Mouse (Mus musculus) lung, embryonic 16.5 days (tissue): Measurements from ENCODE around the gene Neurl1b. TPM values are rescaled to one million over a fixed set of nuclear protein-coding genes. Genes with fewer than 3 reads are reported as not detected.

Experiments
- ATAC-seq: fragments of 200-750 bp; cut with Nextera tagmentation; 2 replicates; pipeline ENCODE4 v1.8.0; 2017; ENCODE audit warnings: low read depth, mild to moderate bottlenecking, moderate library complexity
- H3K27ac ChIP-seq: fragments of 300-500 bp; sonication (generic); 2 replicates; pipeline ENCODE4 v1.5.1; 2014; ENCODE audit warnings: mild to moderate bottlenecking, control low read depth, low read length
- H3K27me3 ChIP-seq: fragments of 300-500 bp; sonication (generic); 2 replicates; pipeline ENCODE4 v1.6.1; 2014; ENCODE audit warnings: low read depth, low read length, mixed read lengths; ENCODE audit not compliant: control insufficient read depth, insufficient read depth
- H3K36me3 ChIP-seq: fragments of 300-500 bp; sonication (generic); 2 replicates; pipeline ENCODE4 v1.6.1; 2014; ENCODE audit warnings: low read length; ENCODE audit not compliant: control insufficient read depth, insufficient read depth
- H3K4me1 ChIP-seq: fragments of 300-500 bp; sonication (generic); replicated peaks from 2 replicates; pipeline ENCODE4 v1.6.1; 2014; ENCODE audit warnings: low read length, mixed read lengths; ENCODE audit not compliant: control insufficient read depth, insufficient read depth
- H3K4me2 ChIP-seq: fragments of 300-500 bp; sonication (generic); 2 replicates; pipeline ENCODE4 v1.6.1; 2014; ENCODE audit warnings: low read depth, low read length, control low read depth
- H3K4me3 ChIP-seq: fragments of 300-500 bp; sonication (generic); 2 replicates; pipeline ENCODE4 v1.5.1; 2014; ENCODE audit warnings: mild to moderate bottlenecking, low read length, control low read depth
- H3K9ac ChIP-seq: fragments of 300-500 bp; sonication (generic); 2 replicates; pipeline ENCODE4 v1.6.1; 2014; ENCODE audit warnings: low read length, control low read depth
- H3K9me3 ChIP-seq: fragments of 300-500 bp; sonication (generic); 2 replicates; pipeline ENCODE4 v1.6.1; 2016; ENCODE audit warnings: low read length; ENCODE audit not compliant: control insufficient read depth
- WGBS: fragments of 180-500 bp; shearing (Covaris S2); extraction: QIAGEN DNeasy Blood & Tissue Kit; methylation state at CpG from one replicate; pipeline ENCODE4 v1.1.7; 2014; 5-methylcytosine and 5-hydroxymethylcytosine counted together
- polyA plus RNA-seq: library from polyadenylated mRNA; unstranded; fragments of >200 nt; fragmentation: Nextera tagmentation; extraction: Ambion mirVana; gene quantifications from 2 replicates; pipeline ENCODE4 v1.2.1, GENCODE M21; 2015

Gene Neurl1b
- polyA plus RNA-seq, 1 experiment from 2014 or later, result 1.8 TPM

- Histone ChIP-seq H3K36me3 (no peaks in the 10 kb centered on the region), H3K4me2 (no peak overlapping the region), H3K4me3 (no peak overlapping the region), H3K9me3 (no peaks in the 10 kb centered on the region), H3K27ac (no peak overlapping the region), H3K27me3 (no peaks in the 10 kb centered on the region), H3K9ac (no peak overlapping the region), H3K4me1 (0 out of 2 replicates have a peak, but pooled peaks cover 7% of the 10 kb centered on the region)
- ATAC-seq, result no peak
- WGBS, result 70% methylated on average over 9 of the region's 9 CpGs
Measured at GRCm38 (mm10) chr17:26389241-26389640, 25.4 kb upstream of the Neurl1b start.

DNA sequence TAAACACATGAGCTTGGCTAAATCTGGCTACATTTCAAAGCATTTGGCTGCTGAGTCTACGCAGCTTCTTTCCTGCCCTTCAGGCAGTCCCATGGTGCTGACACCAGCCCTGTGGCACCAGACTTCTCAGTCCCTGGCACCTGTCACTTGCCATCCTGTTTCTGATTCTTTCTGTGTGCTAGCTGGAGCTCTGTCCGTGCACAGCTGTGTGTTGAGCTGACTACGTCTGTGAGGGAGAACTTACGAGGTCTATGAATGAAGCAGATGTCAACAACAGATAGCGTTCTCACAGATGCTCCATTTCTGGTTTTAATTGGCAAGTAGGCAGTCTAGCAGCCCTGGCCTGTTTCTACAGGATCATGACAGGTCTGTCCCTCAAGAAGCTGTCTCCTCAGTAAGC lies 24.0 kb upstream of the Neurl1b start:
- Histone ChIP-seq H3K4me2 (no peak overlapping the region), H3K36me3 (no peaks in the 10 kb centered on the region), H3K9ac (no peak overlapping the region), H3K27ac (no peak overlapping the region), H3K9me3 (no peaks in the 10 kb centered on the region), H3K27me3 (no peaks in the 10 kb centered on the region), H3K4me1 (0 out of 2 replicates have a peak, but pooled peaks cover 7% of the 10 kb centered on the region), H3K4me3 (no peak overlapping the region)
- WGBS, result 56% methylated on average over 5 of the region's 5 CpGs
- no peak for ATAC-seq

DNA sequence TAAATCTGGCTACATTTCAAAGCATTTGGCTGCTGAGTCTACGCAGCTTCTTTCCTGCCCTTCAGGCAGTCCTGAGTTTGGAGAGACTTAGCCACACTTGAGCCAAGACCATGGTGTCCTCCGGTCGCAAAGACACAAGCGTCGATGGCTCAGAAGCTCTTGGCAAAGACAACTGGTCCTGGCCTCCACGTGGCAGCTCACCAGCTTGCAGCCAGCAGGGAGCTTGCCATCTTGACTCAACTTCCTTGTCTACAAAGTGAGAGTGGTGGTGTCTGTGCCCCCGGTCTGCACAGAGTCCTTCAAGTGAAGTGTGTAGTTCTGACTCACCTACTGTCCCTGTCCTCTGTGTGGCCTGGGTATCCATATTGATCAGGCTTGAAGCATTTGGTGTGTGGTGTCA lies 22.3 kb upstream of the Neurl1b start:
- Histone ChIP-seq H3K27ac (no peak overlapping the region), H3K27me3 (no peaks in the 10 kb centered on the region), H3K9me3 (no peaks in the 10 kb centered on the region), H3K4me3 (no peak overlapping the region), H3K36me3 (no peaks in the 10 kb centered on the region), H3K4me2 (no peak overlapping the region), H3K4me1 (0 out of 2 replicates have a peak, but pooled peaks cover 6% of the 10 kb centered on the region), H3K9ac (no peak overlapping the region)
- ATAC-seq, result no peak
- 70% methylated on average over 7 of the region's 7 CpGs for WGBS

DNA sequence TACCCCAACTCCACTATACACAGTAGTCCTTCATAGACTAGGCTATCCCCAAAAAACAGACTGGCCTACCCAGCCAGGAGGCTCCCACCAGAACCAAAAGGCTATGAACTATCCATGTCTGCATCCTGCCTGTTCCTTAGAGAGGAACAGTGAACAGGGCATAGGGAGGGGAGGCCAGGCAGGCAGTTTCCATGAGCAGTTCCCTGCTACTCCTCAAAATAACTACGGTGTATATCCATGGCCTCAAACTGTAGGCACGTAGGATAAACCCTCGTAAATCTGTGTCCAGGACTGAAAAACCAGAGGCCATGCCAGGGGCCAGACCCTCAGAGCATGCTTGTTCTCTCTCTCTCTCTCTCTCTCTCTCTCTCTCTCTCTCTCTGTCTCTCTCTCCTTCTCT lies 17.9 kb upstream of the Neurl1b start:
- 52% methylated on average over 3 of the region's 3 CpGs for WGBS
- H3K4me1 ChIP-seq, result no peaks in the 10 kb centered on the region
- H3K4me2 ChIP-seq, result no peak overlapping the region
- H3K9ac ChIP-seq, result no peak overlapping the region
- H3K36me3 ChIP-seq, result no peaks in the 10 kb centered on the region
- no peaks in the 10 kb centered on the region for H3K9me3 ChIP-seq
- H3K27me3 ChIP-seq, result no peaks in the 10 kb centered on the region
- no peak for ATAC-seq
- H3K4me3 ChIP-seq, result no peak overlapping the region
- 0 out of 2 replicates have a peak overlapping the region, but pooled peaks have one; percentile 17 for H3K27ac ChIP-seq

DNA sequence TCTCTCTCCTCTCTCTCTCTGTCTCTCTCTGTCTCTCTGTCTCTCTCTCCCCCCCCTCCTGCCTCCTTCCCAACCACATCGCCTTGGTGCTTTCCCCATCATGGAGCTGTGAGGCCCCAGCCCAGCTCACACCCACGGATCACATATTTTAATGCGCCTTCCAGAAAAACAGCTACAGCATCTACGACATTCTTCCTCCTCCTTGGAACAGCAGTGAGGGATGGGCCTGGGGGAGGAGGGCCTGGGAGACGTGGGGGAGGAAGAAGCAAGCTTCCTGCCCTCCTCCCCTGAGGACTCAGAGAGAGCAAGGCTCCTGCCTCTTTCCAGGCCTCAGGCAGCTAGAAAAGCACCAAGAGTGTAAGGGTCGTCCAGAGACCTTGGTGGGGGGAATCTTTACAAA lies 17.3 kb upstream of the Neurl1b start:
- ATAC-seq, result peak; percentile 45; the same call in 1 of the 2 replicates
- Histone ChIP-seq H3K9ac (no peak overlapping the region), H3K4me3 (no peak overlapping the region), H3K4me1 (no peaks in the 10 kb centered on the region), H3K4me2 (no peak overlapping the region), H3K27ac (no peak overlapping the region), H3K27me3 (no peaks in the 10 kb centered on the region), H3K9me3 (no peaks in the 10 kb centered on the region), H3K36me3 (no peaks in the 10 kb centered on the region)
- 16% methylated on average over 6 of the region's 6 CpGs for WGBS

GRCm38 (mm10) chr17:26405340-26406100 lies 9.1 kb upstream of the Neurl1b start:
- Histone ChIP-seq H3K9ac (no peak overlapping the region), H3K36me3 (no peaks in the 10 kb centered on the region), H3K4me1 (no peaks in the 10 kb centered on the region), H3K4me3 (no peak overlapping the region), H3K27me3 (no peaks in the 10 kb centered on the region), H3K9me3 (no peaks in the 10 kb centered on the region), H3K4me2 (no peak overlapping the region), H3K27ac (no peak overlapping the region)
- WGBS, result 78% methylated on average over 10 of the region's 10 CpGs
- no peak for ATAC-seq

GRCm38 (mm10) chr17:26412967-26413366 lies 1.7 kb upstream of the Neurl1b start:
- Histone ChIP-seq H3K27me3 (no peaks in the 10 kb centered on the region), H3K4me3 (no peak overlapping the region), H3K4me1 (peaks cover 20% of the 10 kb centered on the region), H3K9me3 (no peaks in the 10 kb centered on the region), H3K36me3 (no peaks in the 10 kb centered on the region), H3K27ac (no peak overlapping the region), H3K9ac (no peak overlapping the region), H3K4me2 (no peak overlapping the region)
- WGBS, result 72% methylated on average over 5 of the region's 5 CpGs
- no peak for ATAC-seq

- peaks cover 28% of the 10 kb centered on the region for H3K4me1 ChIP-seq
- H3K36me3 ChIP-seq, result no peaks in the 10 kb centered on the region
- H3K4me2 ChIP-seq, result peak overlapping the region; percentile 96
- no peaks in the 10 kb centered on the region for H3K27me3 ChIP-seq
- ATAC-seq, result no peak; the same call in 1 of the 2 replicates
- peak overlapping the region; percentile 15; the same call in 1 of the 2 replicates for H3K27ac ChIP-seq
- 2% methylated on average over 5 of the region's 5 CpGs for WGBS
- H3K9ac ChIP-seq, result peak overlapping the region; percentile 89
- peak overlapping the region; percentile 83 for H3K4me3 ChIP-seq
- no peaks in the 10 kb centered on the region for H3K9me3 ChIP-seq
Measured at GRCm38 (mm10) chr17:26414184-26414522, 476 bp upstream of the Neurl1b start.

- Histone ChIP-seq H3K4me3 (peak overlapping the region; percentile 83), H3K27ac (peak overlapping the region; percentile 64), H3K27me3 (no peaks in the 10 kb centered on the region), H3K36me3 (no peaks in the 10 kb centered on the region), H3K9ac (peak overlapping the region; percentile 89), H3K4me2 (peak overlapping the region; percentile 96), H3K4me1 (peaks cover 28% of the 10 kb centered on the region), H3K9me3 (no peaks in the 10 kb centered on the region)
- no peak for ATAC-seq
- WGBS, result 1% methylated on average over 27 of the region's 27 CpGs
Measured at GRCm38 (mm10) chr17:26415355-26415865, 781 bp downstream of the Neurl1b start.
